Mouse (Mus musculus): ENCODE measurements at regions not wholly inside any gene's neighbourhood (a gene's known extent, or its start where the extent isn't known, plus 50 kb on each side); places are given as distances from the start of the nearest gene placed in this dataset.

GRCm38 (mm10) chr13:6306989-6307917, 240.7 kb upstream of the Pitrm1 start:
- in situ Hi-C loops (cut with MboI; ENCODE audit: low pct_unique_long_range_greater_than_20kb in 1 of 2, low sequenced_read_pairs in 2 of 2, unreplicated experiment in 1 of 2), result loop anchor here in 1 of 2 experiments (10.0 kb wide), 1 partner anchor 168 kb away; no protein-coding TSS in a partner anchor

GRCm38 (mm10) chr13:6316201-6316600, 231.7 kb upstream of the Pitrm1 start:
- in situ Hi-C loops (cut with MboI; ENCODE audit: low pct_unique_long_range_greater_than_20kb in 1 of 2, low sequenced_read_pairs in 2 of 2, unreplicated experiment in 1 of 2), result no loop called here

GRCm38 (mm10) chr13:6323948-6324347, 224.0 kb upstream of the Pitrm1 start:
- in situ Hi-C loops (cut with MboI; ENCODE audit: low pct_unique_long_range_greater_than_20kb in 1 of 2, low sequenced_read_pairs in 2 of 2, unreplicated experiment in 1 of 2), result no loop called here

GRCm38 (mm10) chr13:6330320-6330950, 217.5 kb upstream of the Pitrm1 start:
- in situ Hi-C loops (cut with MboI; ENCODE audit: low pct_unique_long_range_greater_than_20kb in 1 of 2, low sequenced_read_pairs in 2 of 2, unreplicated experiment in 1 of 2), result no loop called here

- in situ Hi-C loops (cut with MboI; ENCODE audit: low pct_unique_long_range_greater_than_20kb in 1 of 2, low sequenced_read_pairs in 2 of 2, unreplicated experiment in 1 of 2), result no loop called here
Observed at GRCm38 (mm10) chr13:6340157-6340556, 207.8 kb upstream of the Pitrm1 start.

GRCm38 (mm10) chr13:6341102-6341737, 206.7 kb upstream of the Pitrm1 start:
- in situ Hi-C loops (cut with MboI; ENCODE audit: low pct_unique_long_range_greater_than_20kb in 1 of 2, low sequenced_read_pairs in 2 of 2, unreplicated experiment in 1 of 2), result no loop called here

- in situ Hi-C loops (cut with MboI; ENCODE audit: low pct_unique_long_range_greater_than_20kb in 1 of 2, low sequenced_read_pairs in 2 of 2, unreplicated experiment in 1 of 2), result no loop called here
Observed at GRCm38 (mm10) chr13:6365169-6365568, 182.8 kb upstream of the Pitrm1 start.

GRCm38 (mm10) chr13:6367661-6368060, 180.3 kb upstream of the Pitrm1 start:
- in situ Hi-C loops (cut with MboI; ENCODE audit: low pct_unique_long_range_greater_than_20kb in 1 of 2, low sequenced_read_pairs in 2 of 2, unreplicated experiment in 1 of 2), result no loop called here

GRCm38 (mm10) chr13:6374570-6375173, 173.3 kb upstream of the Pitrm1 start:
- in situ Hi-C loops (cut with MboI; ENCODE audit: low pct_unique_long_range_greater_than_20kb in 1 of 2, low sequenced_read_pairs in 2 of 2, unreplicated experiment in 1 of 2), result no loop called here

GRCm38 (mm10) chr13:6377919-6378318, 170.0 kb upstream of the Pitrm1 start:
- in situ Hi-C loops (cut with MboI; ENCODE audit: low pct_unique_long_range_greater_than_20kb in 1 of 2, low sequenced_read_pairs in 2 of 2, unreplicated experiment in 1 of 2), result no loop called here

GRCm38 (mm10) chr13:6395562-6396223, 152.3 kb upstream of the Pitrm1 start:
- in situ Hi-C loops (cut with MboI; ENCODE audit: low pct_unique_long_range_greater_than_20kb in 1 of 2, low sequenced_read_pairs in 2 of 2, unreplicated experiment in 1 of 2), result no loop called here

- in situ Hi-C loops (cut with MboI; ENCODE audit: low pct_unique_long_range_greater_than_20kb in 1 of 2, low sequenced_read_pairs in 2 of 2, unreplicated experiment in 1 of 2), result no loop called here
Observed at GRCm38 (mm10) chr13:6397648-6398047, 150.3 kb upstream of the Pitrm1 start.

- in situ Hi-C loops (cut with MboI; ENCODE audit: low pct_unique_long_range_greater_than_20kb in 1 of 2, low sequenced_read_pairs in 2 of 2, unreplicated experiment in 1 of 2), result no loop called here
Observed at GRCm38 (mm10) chr13:6431821-6432220, 116.1 kb upstream of the Pitrm1 start.

GRCm38 (mm10) chr13:6446976-6447375, 101.0 kb upstream of the Pitrm1 start:
- in situ Hi-C loops (cut with MboI; ENCODE audit: low pct_unique_long_range_greater_than_20kb in 1 of 2, low sequenced_read_pairs in 2 of 2, unreplicated experiment in 1 of 2), result no loop called here

- in situ Hi-C loops (cut with MboI; ENCODE audit: low pct_unique_long_range_greater_than_20kb in 1 of 2, low sequenced_read_pairs in 2 of 2, unreplicated experiment in 1 of 2), result loop anchor here in 1 of 2 experiments (25.0 kb wide), 1 partner anchor 1799 kb away; no protein-coding TSS in a partner anchor
Observed at GRCm38 (mm10) chr13:6461363-6461762, 86.6 kb upstream of the Pitrm1 start.

GRCm38 (mm10) chr13:6465911-6466419, 82.0 kb upstream of the Pitrm1 start:
- in situ Hi-C loops (cut with MboI; ENCODE audit: low pct_unique_long_range_greater_than_20kb in 1 of 2, low sequenced_read_pairs in 2 of 2, unreplicated experiment in 1 of 2), result loop anchor here in 1 of 2 experiments (25.0 kb wide), 1 partner anchor 1804 kb away; no protein-coding TSS in a partner anchor

GRCm38 (mm10) chr13:6469446-6470227, 78.3 kb upstream of the Pitrm1 start:
- in situ Hi-C loops (cut with MboI; ENCODE audit: low pct_unique_long_range_greater_than_20kb in 1 of 2, low sequenced_read_pairs in 2 of 2, unreplicated experiment in 1 of 2), result loop anchor here in 1 of 2 experiments (10.0 to 25.0 kb wide), 2 partner anchors 165 to 1807 kb away; no protein-coding TSS in a partner anchor
